Mouse (Mus musculus) olfactory bulb, adult 2 months (tissue): ENCODE data around the gene Lcn5.

ENCODE experiments used
- CTCF ChIP-seq: fragments of 200-500 bp; IDR thresholded peaks from 2 replicates; pipeline ENCODE4 v1.5.1; 2012; ENCODE audit warnings: low read depth, mild to moderate bottlenecking, low read length, moderate library complexity; ENCODE audit not compliant: insufficient read depth
- POLR2A ChIP-seq: fragments of 200-500 bp; IDR thresholded peaks from 2 replicates; pipeline ENCODE4 v1.6.1; 2012; ENCODE audit warnings: mild to moderate bottlenecking, low read depth, low read length, moderate library complexity; ENCODE audit not compliant: insufficient read depth

DNA sequence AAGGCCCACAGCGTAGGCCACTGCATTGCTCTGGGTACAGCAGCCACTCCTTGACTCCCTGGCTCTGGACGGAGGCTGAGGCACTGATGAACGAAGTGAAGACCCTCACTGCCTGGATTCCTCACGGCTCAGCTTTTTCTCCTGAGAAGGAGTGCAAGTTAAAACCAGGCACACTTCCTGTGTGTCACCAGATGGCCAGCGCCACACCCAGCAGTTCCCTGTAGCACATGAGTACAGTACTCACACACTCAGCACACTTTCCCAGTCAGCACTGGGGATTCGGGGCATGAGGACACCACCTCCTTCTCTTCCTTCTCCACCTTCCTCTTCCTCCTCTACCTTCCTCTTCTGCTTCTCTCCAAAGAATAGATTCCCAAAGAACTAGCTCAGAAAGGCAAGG is 29.9 kb upstream of the Lcn5 start, which contains the start of gene Fcna:
- TF ChIP-seq CTCF = no peak
- TF ChIP-seq POLR2A = no peak
